Mouse (Mus musculus) erythroid progenitor cell, adult 5-6 weeks (primary cell): ENCODE data around the gene Pramel1. TPM values are rescaled to one million over a fixed set of nuclear protein-coding genes. Genes with fewer than 3 reads are reported as not detected.
"Not testable (repeated sequence)": the region's sequence is repeated elsewhere in the genome, so short reads cannot be mapped to it uniquely, and the experiment has no call there.

Experiments
- ATAC-seq: replicated peaks from 2 replicates; pipeline ENCODE4 v1.8.0; 2016; ENCODE audit warnings: moderate number of reproducible peaks, mild to moderate bottlenecking, moderate TSS enrichment, inconsistent platforms; ENCODE audit not compliant: poor library complexity, low FRiP score, severe bottlenecking
- total RNA-seq, 2 experiments: library from RNA; stranded (forward) in 1 of 2; stranded (reverse) in 1 of 2; fragments of 150-400 nt in 1 of 2; fragments of 186-747, 209-891 nt in 1 of 2; gene quantifications; 2 replicates each; pipeline versions ENCODE4 v1.2.3 to v1.2.4; 2015 to 2017; ENCODE audit warnings: low replicate concordance in 2 of 2

Gene Pramel1
- total RNA-seq, 2 experiments from 2014 or later = not detected

GRCm38 (mm10) chr4:143426770-143427169 is 32.5 kb downstream of the Pramel1 start:
- ATAC-seq = not testable (repeated sequence)

Other genes with a start within 250 kb of the Pramel1 start
- 5.4 and 5.8 TPM in 2 replicates for gene Prdm2, start 181.4 kb upstream of the Pramel1 start, total RNA-seq (2015; ENCODE audit: low replicate concordance)
- gene Prdm2, start 181.4 kb upstream of the Pramel1 start, total RNA-seq (2017; ENCODE audit: low replicate concordance) = 5.4 and 6.7 TPM in 2 replicates
- not detected in 2 replicates for gene Pdpn, start 94.9 kb upstream of the Pramel1 start, total RNA-seq (2015; ENCODE audit: low replicate concordance)
- gene Pdpn, start 94.9 kb upstream of the Pramel1 start, total RNA-seq (2017; ENCODE audit: low replicate concordance) = not detected in 2 replicates
- not detected in 2 replicates for gene Lrrc38, start 44.7 kb upstream of the Pramel1 start, total RNA-seq (2015; ENCODE audit: low replicate concordance)
- not detected in 2 replicates for gene Lrrc38, start 44.7 kb upstream of the Pramel1 start, total RNA-seq (2017; ENCODE audit: low replicate concordance)
- gene Pramef8, start 18.0 kb downstream of the Pramel1 start, total RNA-seq (2015; ENCODE audit: low replicate concordance) = 2.1 and 5.0 TPM in 2 replicates
- 0.15 and 3.3 TPM in 2 replicates for gene Pramef8, start 18.0 kb downstream of the Pramel1 start, total RNA-seq (2017; ENCODE audit: low replicate concordance)
- gene Oog4, start 55.9 kb downstream of the Pramel1 start, total RNA-seq (2015; ENCODE audit: low replicate concordance) = not detected in 2 replicates
- gene Oog4, start 55.9 kb downstream of the Pramel1 start, total RNA-seq (2017; ENCODE audit: low replicate concordance) = not detected in 2 replicates
- not detected in 2 replicates for gene Gm13043, start 116.9 kb downstream of the Pramel1 start, total RNA-seq (2015; ENCODE audit: low replicate concordance)
- gene Gm13043, start 116.9 kb downstream of the Pramel1 start, total RNA-seq (2017; ENCODE audit: low replicate concordance) = not detected in 2 replicates
- not detected in 2 replicates for gene Gm13040, start 141.5 kb downstream of the Pramel1 start, total RNA-seq (2015; ENCODE audit: low replicate concordance)
- not detected in 2 replicates for gene Gm13040, start 141.5 kb downstream of the Pramel1 start, total RNA-seq (2017; ENCODE audit: low replicate concordance)
- gene BC080695, start 157.3 kb downstream of the Pramel1 start, total RNA-seq (2015; ENCODE audit: low replicate concordance) = not detected in 2 replicates
- not detected in 2 replicates for gene BC080695, start 157.3 kb downstream of the Pramel1 start, total RNA-seq (2017; ENCODE audit: low replicate concordance)
- not detected in 2 replicates for gene Gm13057, start 157.3 kb downstream of the Pramel1 start, total RNA-seq (2015; ENCODE audit: low replicate concordance)
- not detected in 2 replicates for gene Gm13057, start 157.3 kb downstream of the Pramel1 start, total RNA-seq (2017; ENCODE audit: low replicate concordance)
- gene Gm13083, start 220.6 kb downstream of the Pramel1 start, total RNA-seq (2015; ENCODE audit: low replicate concordance) = not detected in 2 replicates
- not detected in 2 replicates for gene Gm13083, start 220.6 kb downstream of the Pramel1 start, total RNA-seq (2017; ENCODE audit: low replicate concordance)